Mouse (Mus musculus): Measurements from ENCODE around the gene Prdm10. TPM values are rescaled to one million over a fixed set of nuclear protein-coding genes. Genes with fewer than 3 reads are reported as not detected.

The Prdm10 gene
- total and polyA plus RNA-seq, 2 experiments from 2014 or later = 5.1 to 16.0 TPM

GRCm38 (mm10) chr9:31385947-31386354, 105.6 kb downstream of the Prdm10 start, which contains the start of gene Nfrkb:
Nfrkb (plus strand) TSS chr9:31386192.
- Histone ChIP-seq H3K27ac (ENCODE audit: low read depth, low read length) (peak within 1 kb of the TSS; percentile 71), H3K36me3 (ENCODE audit: insufficient read depth) (peaks cover 9% of the 10 kb centered on the region), H3K9ac (peak within 1 kb of the TSS; percentile 65), H3K4me2 (ENCODE audit: low read depth) (peak within 1 kb of the TSS; percentile 72), H3K4me3 (ENCODE audit: low read depth, low read length) (peak within 1 kb of the TSS; percentile 90), H3K27me3 (ENCODE audit: insufficient read depth, low read length) (no peaks in the 10 kb centered on the region), H3K9me3 (ENCODE audit: low read length) (no peaks in the 10 kb centered on the region), H3K4me1 (ENCODE audit: insufficient read depth) (peaks cover 11% of the 10 kb centered on the region)
- ATAC-seq = peak; percentile 99
- WGBS = under 1% methylated on average over 43 of the region's 46 CpGs
- no peak for TF ChIP-seq CTCF (IDR thresholded peaks at IDR 0.05; ENCODE audit: low read depth)
- peak; percentile 97 for DNase-seq

GRCm38 (mm10) chr9:31386368-31387180, 106.2 kb downstream of the Prdm10 start:
- peak overlapping the region; percentile 65 for H3K9ac ChIP-seq
- TF ChIP-seq CTCF (IDR thresholded peaks at IDR 0.05; ENCODE audit: low read depth) = no peak
- peaks cover 12% of the 10 kb centered on the region for H3K36me3 ChIP-seq (ENCODE audit: insufficient read depth)
- no peak for DNase-seq
- no peaks in the 10 kb centered on the region for H3K27me3 ChIP-seq (ENCODE audit: insufficient read depth, low read length)
- peak overlapping the region; percentile 72 for H3K4me2 ChIP-seq (ENCODE audit: low read depth)
- H3K9me3 ChIP-seq (ENCODE audit: low read length) = no peaks in the 10 kb centered on the region
- WGBS = 11% methylated on average over 44 of the region's 44 CpGs
- peak overlapping the region; percentile 90 for H3K4me3 ChIP-seq (ENCODE audit: low read depth, low read length)
- peak overlapping the region; percentile 71 for H3K27ac ChIP-seq (ENCODE audit: low read depth, low read length)
- ATAC-seq = peak; percentile 71
- peaks cover 11% of the 10 kb centered on the region for H3K4me1 ChIP-seq (ENCODE audit: insufficient read depth)

GRCm38 (mm10) chr9:31387206-31387605, 106.9 kb downstream of the Prdm10 start:
- Histone ChIP-seq H3K27me3 (ENCODE audit: insufficient read depth, low read length) (no peaks in the 10 kb centered on the region), H3K9ac (no peak overlapping the region), H3K4me3 (ENCODE audit: low read depth, low read length) (peak overlapping the region; percentile 90), H3K9me3 (ENCODE audit: low read length) (no peaks in the 10 kb centered on the region), H3K4me1 (ENCODE audit: insufficient read depth) (peaks cover 11% of the 10 kb centered on the region), H3K27ac (ENCODE audit: low read depth, low read length) (no peak overlapping the region), H3K36me3 (ENCODE audit: insufficient read depth) (peaks cover 17% of the 10 kb centered on the region), H3K4me2 (ENCODE audit: low read depth) (peak overlapping the region; percentile 72)
- ATAC-seq = no peak
- DNase-seq = no peak
- 95% methylated on average over 5 of the region's 5 CpGs for WGBS
- no peak for TF ChIP-seq CTCF (IDR thresholded peaks at IDR 0.05; ENCODE audit: low read depth)

GRCm38 (mm10) chr9:31400441-31400840, 120.1 kb downstream of the Prdm10 start:
- TF ChIP-seq CTCF (IDR thresholded peaks at IDR 0.05; ENCODE audit: low read depth) = peak; percentile 81
- Histone ChIP-seq H3K27me3 (ENCODE audit: insufficient read depth, low read length) (no peaks in the 10 kb centered on the region), H3K4me1 (ENCODE audit: insufficient read depth) (no peaks in the 10 kb centered on the region), H3K4me3 (ENCODE audit: low read depth, low read length) (no peak overlapping the region), H3K27ac (ENCODE audit: low read depth, low read length) (no peak overlapping the region), H3K36me3 (ENCODE audit: insufficient read depth) (peaks cover 92% of the 10 kb centered on the region), H3K4me2 (ENCODE audit: low read depth) (no peak overlapping the region), H3K9ac (no peak overlapping the region), H3K9me3 (ENCODE audit: low read length) (no peaks in the 10 kb centered on the region)
- DNase-seq (peak; percentile 75), ATAC-seq (peak; percentile 58; the same call in 1 of the 2 replicates)
- WGBS = 52% methylated on average over 4 of the region's 4 CpGs

- Histone ChIP-seq H3K27ac (ENCODE audit: low read depth, low read length) (no peak overlapping the region), H3K4me1 (ENCODE audit: insufficient read depth) (no peaks in the 10 kb centered on the region), H3K9ac (no peak overlapping the region), H3K36me3 (ENCODE audit: insufficient read depth) (peaks cover 84% of the 10 kb centered on the region), H3K4me3 (ENCODE audit: low read depth, low read length) (no peak overlapping the region), H3K27me3 (ENCODE audit: insufficient read depth, low read length) (no peaks in the 10 kb centered on the region), H3K4me2 (ENCODE audit: low read depth) (no peak overlapping the region), H3K9me3 (ENCODE audit: low read length) (no peaks in the 10 kb centered on the region)
- DNase-seq (no peak), ATAC-seq (no peak)
- no peak for TF ChIP-seq CTCF (IDR thresholded peaks at IDR 0.05; ENCODE audit: low read depth)
- 75% methylated on average over 2 of the region's 2 CpGs for WGBS
Measured at GRCm38 (mm10) chr9:31404311-31404710, 124.0 kb downstream of the Prdm10 start.

GRCm38 (mm10) chr9:31405217-31405616, 124.9 kb downstream of the Prdm10 start:
- no peak for ATAC-seq
- Histone ChIP-seq H3K4me1 (ENCODE audit: insufficient read depth) (no peaks in the 10 kb centered on the region), H3K4me3 (ENCODE audit: low read depth, low read length) (no peak overlapping the region), H3K36me3 (ENCODE audit: insufficient read depth) (peaks cover 85% of the 10 kb centered on the region), H3K27me3 (ENCODE audit: insufficient read depth, low read length) (no peaks in the 10 kb centered on the region), H3K9me3 (ENCODE audit: low read length) (no peaks in the 10 kb centered on the region), H3K9ac (no peak overlapping the region), H3K4me2 (ENCODE audit: low read depth) (no peak overlapping the region), H3K27ac (ENCODE audit: low read depth, low read length) (no peak overlapping the region)
- WGBS = 61% methylated on average over 6 of the region's 6 CpGs
- DNase-seq = peak; percentile 23
- peak; percentile 59 for TF ChIP-seq CTCF (IDR thresholded peaks at IDR 0.05; ENCODE audit: low read depth)

GRCm38 (mm10) chr9:31412165-31412564, 131.8 kb downstream of the Prdm10 start:
- DNase-seq = no peak
- Histone ChIP-seq H3K4me2 (ENCODE audit: low read depth) (no peak overlapping the region), H3K9ac (no peak overlapping the region), H3K4me1 (ENCODE audit: insufficient read depth) (no peaks in the 10 kb centered on the region), H3K4me3 (ENCODE audit: low read depth, low read length) (no peak overlapping the region), H3K27ac (ENCODE audit: low read depth, low read length) (no peak overlapping the region), H3K9me3 (ENCODE audit: low read length) (no peaks in the 10 kb centered on the region), H3K27me3 (ENCODE audit: insufficient read depth, low read length) (no peaks in the 10 kb centered on the region), H3K36me3 (ENCODE audit: insufficient read depth) (peaks cover 84% of the 10 kb centered on the region)
- 93% methylated on average over 4 of the region's 4 CpGs for WGBS
- no peak for ATAC-seq
- TF ChIP-seq CTCF (IDR thresholded peaks at IDR 0.05; ENCODE audit: low read depth) = no peak
